Mouse (Mus musculus) stomach, embryonic 14.5 days (tissue): ENCODE data around the gene Ppcdc. TPM values are rescaled to one million over a fixed set of nuclear protein-coding genes. Genes with fewer than 3 reads are reported as not detected.

Experiments
- ATAC-seq: fragments of 200-750 bp; cut with Nextera tagmentation; 2 replicates; pipeline ENCODE4 v1.8.0; 2017; ENCODE audit warnings: low read depth, moderate TSS enrichment; ENCODE audit not compliant: insufficient number of reproducible peaks, insufficient read depth, low FRiP score
- H3K27ac ChIP-seq: fragments of 300-500 bp; sonication (generic); 2 replicates; pipeline ENCODE4 v1.5.1; 2014; ENCODE audit warnings: mild to moderate bottlenecking, low read length, moderate library complexity, mixed read lengths
- H3K27me3 ChIP-seq: fragments of 300-500 bp; sonication (generic); 2 replicates; pipeline ENCODE4 v1.6.1; 2014; ENCODE audit warnings: low read length, control low read depth, mixed read lengths; ENCODE audit not compliant: control insufficient read depth, insufficient read depth
- H3K36me3 ChIP-seq: fragments of 300-500 bp; sonication (generic); 2 replicates; pipeline ENCODE4 v1.6.1; 2014; ENCODE audit warnings: mild to moderate bottlenecking, control low read depth, low read length, moderate library complexity, mixed read lengths; ENCODE audit not compliant: control insufficient read depth, insufficient read depth
- H3K4me1 ChIP-seq: fragments of 300-500 bp; sonication (generic); 2 replicates; pipeline ENCODE4 v1.6.1; 2014; ENCODE audit warnings: low read length, control low read depth, mixed read lengths; ENCODE audit not compliant: control insufficient read depth, insufficient read depth
- H3K4me2 ChIP-seq: fragments of 300-500 bp; sonication (generic); replicated peaks from 2 replicates; pipeline ENCODE4 v1.6.1; 2014; ENCODE audit warnings: low read depth, low read length, control low read depth
- H3K4me3 ChIP-seq: fragments of 300-500 bp; sonication (generic); 2 replicates; pipeline ENCODE4 v1.5.1; 2014; ENCODE audit warnings: low read depth, low read length, control low read depth
- H3K9ac ChIP-seq: fragments of 300-500 bp; sonication (generic); replicated peaks from 2 replicates; pipeline ENCODE4 v1.6.1; 2014; ENCODE audit warnings: low read depth, mild to moderate bottlenecking, control low read depth, low read length, moderate library complexity, mixed read lengths
- H3K9me3 ChIP-seq: fragments of 300-500 bp; sonication (generic); 2 replicates; pipeline ENCODE4 v1.6.1; 2016; ENCODE audit warnings: low read depth, low read length, control low read depth; ENCODE audit not compliant: control insufficient read depth
- WGBS: fragments of 180-500 bp; shearing (Covaris S2); extraction: QIAGEN DNeasy Blood & Tissue Kit; methylation state at CpG from one replicate; pipeline ENCODE4 v1.1.7; 2014; 5-methylcytosine and 5-hydroxymethylcytosine counted together
- polyA plus RNA-seq: library from polyadenylated mRNA; unstranded; fragments of >200 nt; fragmentation: Nextera tagmentation; extraction: Ambion mirVana; gene quantifications from 2 replicates; pipeline ENCODE4 v1.2.1, GENCODE M21; 2014

Ppcdc gene
- polyA plus RNA-seq, 1 experiment from 2014 or later, result 32.7 TPM

GRCm38 (mm10) chr9:57360999-57361398, 78.9 kb downstream of the Ppcdc start:
- WGBS, result 87% methylated on average over 3 of the region's 3 CpGs
- no peaks in the 10 kb centered on the region for H3K27me3 ChIP-seq
- H3K4me2 ChIP-seq, result no peak overlapping the region
- no peaks in the 10 kb centered on the region for H3K36me3 ChIP-seq
- H3K4me3 ChIP-seq, result no peak overlapping the region
- H3K27ac ChIP-seq, result no peak overlapping the region
- H3K9me3 ChIP-seq, result no peaks in the 10 kb centered on the region
- no peaks in the 10 kb centered on the region for H3K4me1 ChIP-seq
- H3K9ac ChIP-seq, result no peak overlapping the region
- ATAC-seq, result no peak

- no peaks in the 10 kb centered on the region for H3K36me3 ChIP-seq
- ATAC-seq, result no peak
- no peak overlapping the region for H3K27ac ChIP-seq
- no peak overlapping the region for H3K4me2 ChIP-seq
- no peak overlapping the region for H3K4me3 ChIP-seq
- no peaks in the 10 kb centered on the region for H3K4me1 ChIP-seq
- no peaks in the 10 kb centered on the region for H3K9me3 ChIP-seq
- WGBS, result 58% methylated on average over 2 of the region's 2 CpGs
- no peaks in the 10 kb centered on the region for H3K27me3 ChIP-seq
- no peak overlapping the region for H3K9ac ChIP-seq
These were observed 85.3 kb downstream of the Ppcdc start for GRCm38 (mm10) chr9:57354377-57355183.

GRCm38 (mm10) chr9:57351277-57351676, 88.6 kb downstream of the Ppcdc start:
- ATAC-seq, result no peak

GRCm38 (mm10) chr9:57345902-57346301, 94.0 kb downstream of the Ppcdc start:
- H3K4me3 ChIP-seq, result no peak overlapping the region
- no peaks in the 10 kb centered on the region for H3K27me3 ChIP-seq
- no peak for ATAC-seq
- H3K4me2 ChIP-seq, result no peak overlapping the region
- 46% methylated on average over 1 of the region's 1 CpGs for WGBS
- no peaks in the 10 kb centered on the region for H3K36me3 ChIP-seq
- no peaks in the 10 kb centered on the region for H3K4me1 ChIP-seq
- H3K9ac ChIP-seq, result no peak overlapping the region
- H3K27ac ChIP-seq, result no peak overlapping the region
- no peaks in the 10 kb centered on the region for H3K9me3 ChIP-seq

More at GRCm38 (mm10) chr9:57351277-57351676, 88.6 kb downstream of the Ppcdc start:
- Histone ChIP-seq H3K27ac (no peak overlapping the region), H3K27me3 (no peaks in the 10 kb centered on the region), H3K4me1 (no peaks in the 10 kb centered on the region), H3K4me2 (no peak overlapping the region), H3K4me3 (no peak overlapping the region), H3K9ac (no peak overlapping the region), H3K9me3 (no peaks in the 10 kb centered on the region), H3K36me3 (no peaks in the 10 kb centered on the region)
- 62% methylated on average over 2 of the region's 2 CpGs for WGBS

GRCm38 (mm10) chr9:57343752-57344151, 96.2 kb downstream of the Ppcdc start:
- Histone ChIP-seq H3K4me2 (no peak overlapping the region), H3K9ac (no peak overlapping the region), H3K4me1 (no peaks in the 10 kb centered on the region), H3K9me3 (no peaks in the 10 kb centered on the region), H3K27ac (no peak overlapping the region), H3K36me3 (no peaks in the 10 kb centered on the region), H3K4me3 (no peak overlapping the region), H3K27me3 (no peaks in the 10 kb centered on the region)
- ATAC-seq, result no peak
- WGBS, result 63% methylated on average over 3 of the region's 3 CpGs

GRCm38 (mm10) chr9:57342906-57343474, 96.9 kb downstream of the Ppcdc start:
- Histone ChIP-seq H3K4me2 (no peak overlapping the region), H3K9ac (no peak overlapping the region), H3K4me3 (no peak overlapping the region), H3K4me1 (no peaks in the 10 kb centered on the region), H3K27me3 (no peaks in the 10 kb centered on the region), H3K27ac (no peak overlapping the region), H3K36me3 (no peaks in the 10 kb centered on the region), H3K9me3 (no peaks in the 10 kb centered on the region)
- ATAC-seq, result no peak
- WGBS, result 43% methylated on average over 6 of the region's 6 CpGs

GRCm38 (mm10) chr9:57342186-57342585, 97.7 kb downstream of the Ppcdc start:
- no peaks in the 10 kb centered on the region for H3K4me1 ChIP-seq
- H3K9ac ChIP-seq, result no peak overlapping the region
- H3K27me3 ChIP-seq, result no peaks in the 10 kb centered on the region
- no peak overlapping the region for H3K27ac ChIP-seq
- no peak overlapping the region for H3K4me3 ChIP-seq
- H3K4me2 ChIP-seq, result no peak overlapping the region
- no peak for ATAC-seq
- H3K9me3 ChIP-seq, result no peaks in the 10 kb centered on the region
- WGBS, result 69% methylated on average over 3 of the region's 3 CpGs
- H3K36me3 ChIP-seq, result no peaks in the 10 kb centered on the region

GRCm38 (mm10) chr9:57340361-57340760, 99.6 kb downstream of the Ppcdc start:
- Histone ChIP-seq H3K9me3 (no peaks in the 10 kb centered on the region; the same call in 1 of the 2 replicates), H3K27ac (no peak overlapping the region), H3K4me1 (no peaks in the 10 kb centered on the region), H3K27me3 (no peaks in the 10 kb centered on the region), H3K36me3 (no peaks in the 10 kb centered on the region), H3K4me3 (no peak overlapping the region), H3K9ac (no peak overlapping the region), H3K4me2 (no peak overlapping the region)
- ATAC-seq, result no peak
- WGBS, result 94% methylated on average over 5 of the region's 5 CpGs
